In the genomic region with DNA sequence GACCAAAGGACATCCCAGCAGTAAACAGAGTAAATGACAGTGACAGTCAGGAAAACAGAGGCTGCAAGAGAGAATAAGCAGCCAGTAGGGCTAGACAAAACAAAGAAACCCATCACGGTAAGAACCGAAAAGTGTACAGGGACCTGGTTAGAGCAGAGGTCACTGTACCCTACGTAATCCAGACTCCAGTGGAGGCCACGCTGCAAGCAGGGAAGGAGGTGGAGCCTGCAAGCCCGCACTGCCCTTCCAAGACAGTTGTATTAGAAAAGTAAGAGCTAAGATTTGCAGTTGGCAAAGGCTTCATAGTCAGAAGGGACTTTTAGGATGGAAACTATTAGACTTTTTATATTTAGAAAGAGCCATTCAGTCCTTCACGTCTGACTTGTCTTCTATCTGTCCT, we compare ENCODE assay signal across 19 mouse cellular contexts. TPM values are rescaled to one million over a fixed set of nuclear protein-coding genes. Genes with fewer than 3 reads are reported as not detected.
"Had no signal": no experiment of that assay in that cellular context is flagged by ENCODE, and none has a peak within 500 bp of the region (broad histone marks: within the 10 kb centered on the region; RNA-seq: fewer than 3 reads in every experiment).

No protein-coding gene starts in this region.

- DNase-seq: kidney, postnatal 14 days; liver, embryonic 13.5 days; lung, adult 18-20 months; retina, postnatal 1 day; right cerebral cortex, postnatal 4 days; thymus, postnatal 36 days had no signal

- H3K36me3 ChIP-seq: kidney, embryonic 15.5 days; limb, embryonic 15.5 days; liver, embryonic 13.5 days; midbrain, embryonic 12.5 days; neural tube, embryonic 13.5 days had no signal

- H3K27ac ChIP-seq: kidney, embryonic 15.5 days; limb, embryonic 15.5 days; liver, embryonic 13.5 days; midbrain, embryonic 12.5 days; neural tube, embryonic 13.5 days had no signal

- H3K27me3 ChIP-seq: kidney, embryonic 15.5 days; limb, embryonic 15.5 days; liver, embryonic 13.5 days; midbrain, embryonic 12.5 days; neural tube, embryonic 13.5 days had no signal

- H3K4me1 ChIP-seq: kidney, embryonic 15.5 days; limb, embryonic 15.5 days; midbrain, embryonic 12.5 days; neural tube, embryonic 13.5 days had no signal

- H3K9me3 ChIP-seq: kidney, embryonic 15.5 days; limb, embryonic 15.5 days; liver, embryonic 13.5 days; midbrain, embryonic 12.5 days; neural tube, embryonic 13.5 days had no signal

- H3K9ac ChIP-seq: kidney, embryonic 15.5 days; limb, embryonic 15.5 days; liver, embryonic 13.5 days; midbrain, embryonic 12.5 days; neural tube, embryonic 13.5 days had no signal

- ATAC-seq: intestine, postnatal 0 days; midbrain, embryonic 16.5 days had no signal

- H3K4me3 ChIP-seq: kidney, embryonic 15.5 days; limb, embryonic 15.5 days; liver, embryonic 13.5 days; midbrain, embryonic 12.5 days; neural tube, embryonic 13.5 days had no signal

- H3K4me2 ChIP-seq: kidney, embryonic 15.5 days; limb, embryonic 15.5 days; liver, embryonic 13.5 days; midbrain, embryonic 12.5 days; neural tube, embryonic 13.5 days had no signal

RNA-seq across cellular contexts. Expression of a gene that starts 0.4 kb away (rescaled TPM):
- total RNA-seq: layer of hippocampus, adult 8-10 months; layer of hippocampus, postnatal 25 days; left cerebral cortex, adult 8-10 months; left cerebral cortex, postnatal 25 days had no signal
- polyA plus RNA-seq: intestine, postnatal 0 days; kidney, embryonic 15.5 days; limb, embryonic 11.5 days; lung, embryonic 16.5 days; midbrain, embryonic 12.5 days; midbrain, embryonic 16.5 days; neural tube, embryonic 13.5 days had no signal

RNA-seq across cellular contexts. Expression of a gene that starts 14.2 kb away (rescaled TPM):
- polyA plus RNA-seq: kidney, embryonic 15.5 days; limb, embryonic 11.5 days; liver, embryonic 13.5 days; lung, embryonic 16.5 days; stomach, embryonic 16.5 days had no signal

RNA-seq across cellular contexts. Expression of a gene that starts 42.1 kb away (rescaled TPM):
- polyA plus RNA-seq: limb, embryonic 11.5 days; midbrain, embryonic 12.5 days had no signal
